Mouse (Mus musculus): Measurements from ENCODE around the gene Tchhl1.

DNA sequence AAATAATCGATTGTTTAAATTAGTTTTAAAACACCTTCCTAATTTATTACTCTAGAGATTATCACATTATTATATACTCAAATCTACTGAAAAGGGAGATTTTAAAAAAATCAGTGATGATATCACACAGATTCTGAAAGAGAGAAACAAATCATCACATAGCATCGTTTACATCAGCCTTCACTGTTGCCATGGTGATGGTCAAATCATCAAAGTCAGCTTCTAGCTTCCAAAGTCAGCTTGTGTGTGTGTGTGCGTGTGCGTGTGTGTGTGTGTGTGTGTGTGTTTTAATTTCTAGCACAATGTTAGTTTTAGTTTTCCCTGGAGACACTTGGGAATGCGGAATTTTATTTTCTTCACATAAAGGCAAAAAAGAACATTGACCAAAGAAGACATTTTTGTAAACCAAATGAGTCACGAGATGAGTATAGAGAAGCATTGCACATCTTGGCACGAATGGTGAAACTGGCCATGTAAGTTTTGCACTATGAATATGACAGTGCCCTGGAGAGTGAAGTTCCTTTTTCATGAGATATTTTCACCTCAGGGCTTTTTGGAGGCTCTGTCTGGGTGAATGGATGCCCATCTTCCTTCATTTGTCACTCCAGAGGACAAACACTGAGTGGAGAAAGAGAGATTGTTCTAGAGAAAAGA lies 36.1 kb downstream of the Tchhl1 start:
- no peak for TF ChIP-seq CTCF (IDR thresholded peaks at IDR 0.05; ENCODE audit: low read depth, low read length)
- no peak for TF ChIP-seq POLR2A (IDR thresholded peaks at IDR 0.05; ENCODE audit: extremely low read depth, insufficient read depth, low read length)
